Mouse (Mus musculus) limb, embryonic 14.5 days (tissue): ENCODE measurements around the gene Wfs1. TPM values are rescaled to one million over a fixed set of nuclear protein-coding genes. Genes with fewer than 3 reads are reported as not detected.
"Not testable (repeated sequence)": the region's sequence is repeated elsewhere in the genome, so short reads cannot be mapped to it uniquely, and the experiment has no call there.

Experiments
- ATAC-seq: fragments of 200-750 bp; cut with Nextera tagmentation; 2 replicates; pipeline ENCODE4 v1.8.0; 2017; ENCODE audit warnings: low read depth, moderate number of reproducible peaks, moderate TSS enrichment; ENCODE audit not compliant: low FRiP score
- DNase-seq: peaks from one replicate; pipeline ENCODE4 v3.0.0-alpha.2; 2015; ENCODE audit warnings: low spot score
- H3K27ac ChIP-seq: fragments of 300-500 bp; sonication (generic); replicated peaks from 2 replicates; pipeline ENCODE4 v1.5.1; 2014; ENCODE audit warnings: low read depth, mild to moderate bottlenecking, low read length, moderate library complexity, mixed read lengths
- H3K27me3 ChIP-seq: fragments of 300-500 bp; sonication (generic); 2 replicates; pipeline ENCODE4 v1.6.1; 2014; ENCODE audit warnings: low read length, mixed read lengths; ENCODE audit not compliant: control insufficient read depth, insufficient read depth
- H3K36me3 ChIP-seq: fragments of 300-500 bp; sonication (generic); 2 replicates; pipeline ENCODE4 v1.6.1; 2014; ENCODE audit warnings: mild to moderate bottlenecking, low read length, moderate library complexity, mixed read lengths; ENCODE audit not compliant: control insufficient read depth, insufficient read depth
- H3K4me1 ChIP-seq: fragments of 300-500 bp; sonication (generic); 2 replicates; pipeline ENCODE4 v1.6.1; 2014; ENCODE audit warnings: antibody characterized with exemption, low read length, mixed read lengths; ENCODE audit not compliant: control insufficient read depth, insufficient read depth
- H3K4me2 ChIP-seq: fragments of 300-500 bp; sonication (generic); replicated peaks from 2 replicates; pipeline ENCODE4 v1.6.1; 2014; ENCODE audit warnings: low read depth, mild to moderate bottlenecking, low read length, moderate library complexity; ENCODE audit not compliant: severe bottlenecking
- H3K4me3 ChIP-seq: fragments of 300-500 bp; sonication (generic); replicated peaks from 2 replicates; pipeline ENCODE4 v1.5.1; 2014; ENCODE audit warnings: low read length
- H3K9ac ChIP-seq: fragments of 300-500 bp; sonication (generic); 2 replicates; pipeline ENCODE4 v1.6.1; 2014; ENCODE audit warnings: mild to moderate bottlenecking, low read depth, low read length, moderate library complexity; ENCODE audit not compliant: severe bottlenecking
- H3K9me3 ChIP-seq: fragments of 300-500 bp; sonication (generic); 2 replicates; pipeline ENCODE4 v1.6.1; 2016; ENCODE audit warnings: low read length; ENCODE audit not compliant: control insufficient read depth
- POLR2A ChIP-seq: fragments of 200-500 bp; IDR thresholded peaks from 2 replicates; pipeline ENCODE4 v1.8.0; 2012; ENCODE audit warnings: inconsistent platforms, mild to moderate bottlenecking, moderate library complexity, borderline replicate concordance; ENCODE audit not compliant: insufficient read depth, insufficient read length; ENCODE audit errors: extremely low read depth
- WGBS: fragments of 180-500 bp; shearing (Covaris S2); extraction: QIAGEN DNeasy Blood & Tissue Kit; methylation state at CpG from one replicate; pipeline ENCODE4 v1.1.7; 2014; 5-methylcytosine and 5-hydroxymethylcytosine counted together
- polyA plus RNA-seq, 2 experiments: library from polyadenylated mRNA; depleted of rRNA in 1 of 2; stranded (reverse) in 1 of 2; unstranded in 1 of 2; fragments of >200 nt; fragmentation: Nextera tagmentation in 1 of 2; extraction: Ambion mirVana in 1 of 2; gene quantifications; 2 replicates each; pipeline versions ENCODE4 v1.2.1 to v1.2.3; 2012 to 2014

Gene Wfs1
- polyA plus RNA-seq, 2 experiments: 11.2 to 12.8 TPM

DNA sequence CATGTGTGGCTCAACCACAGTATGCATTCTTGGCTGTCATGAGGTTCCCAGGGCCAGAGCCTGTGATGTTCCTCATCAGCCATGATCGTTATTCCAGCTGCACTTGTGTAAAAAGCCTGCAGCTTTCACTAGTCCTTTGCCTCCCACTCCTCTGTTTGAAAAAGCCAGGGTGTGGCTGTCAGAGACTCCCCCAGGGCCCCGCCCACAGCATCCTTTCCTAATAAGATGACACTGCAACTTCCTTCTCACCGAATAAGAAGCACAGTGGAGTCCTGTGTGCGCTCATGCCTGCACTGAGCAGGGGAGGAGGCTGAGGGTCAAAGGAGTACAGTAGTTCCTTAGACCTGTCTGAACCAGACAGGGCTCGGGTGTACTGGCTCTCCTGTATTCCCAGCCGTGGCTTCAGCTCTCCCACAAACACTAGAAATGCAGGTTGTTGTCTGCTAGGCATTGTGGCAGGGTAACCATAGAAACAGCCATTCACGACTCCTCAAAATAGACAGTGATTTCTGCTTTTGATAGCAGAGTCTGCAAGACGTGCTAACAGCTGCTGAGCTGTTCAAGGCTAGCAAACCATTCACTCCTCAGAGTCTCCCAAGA is 43.8 kb downstream of the Wfs1 start:
- no peaks in the 10 kb centered on the region for H3K36me3 ChIP-seq
- no peak for TF ChIP-seq POLR2A
- H3K4me3 ChIP-seq: no peak overlapping the region
- WGBS: 48% methylated on average over 8 of the region's 8 CpGs
- H3K9ac ChIP-seq: no peak overlapping the region
- no peaks in the 10 kb centered on the region for H3K27me3 ChIP-seq
- no peaks in the 10 kb centered on the region for H3K9me3 ChIP-seq
- no peak for ATAC-seq
- no peaks in the 10 kb centered on the region for H3K4me1 ChIP-seq
- H3K27ac ChIP-seq: no peak overlapping the region
- DNase-seq: no peak
- no peak overlapping the region for H3K4me2 ChIP-seq

DNA sequence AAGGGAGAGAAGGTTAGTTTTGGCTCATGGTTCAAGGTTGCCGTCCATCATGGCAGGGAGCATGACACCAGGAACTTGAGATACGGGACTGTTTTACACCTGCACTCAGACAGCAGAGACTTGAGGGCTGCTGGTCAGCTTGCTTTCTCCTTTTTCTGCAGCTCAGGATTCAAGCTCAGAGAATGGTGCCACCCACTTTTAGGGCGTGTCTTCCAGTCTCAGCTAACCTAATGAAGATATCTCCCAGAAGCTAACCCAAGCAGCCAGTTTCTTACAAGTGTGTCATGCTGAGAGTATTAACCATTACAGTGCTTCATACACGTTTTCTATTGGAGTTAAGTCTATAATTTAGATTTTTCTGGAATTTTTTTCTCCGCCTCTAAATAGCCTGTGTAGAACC is 44.5 kb downstream of the Wfs1 start:
- no peak overlapping the region for H3K4me3 ChIP-seq
- DNase-seq: no peak
- WGBS: 50% methylated on average over 5 of the region's 5 CpGs

DNA sequence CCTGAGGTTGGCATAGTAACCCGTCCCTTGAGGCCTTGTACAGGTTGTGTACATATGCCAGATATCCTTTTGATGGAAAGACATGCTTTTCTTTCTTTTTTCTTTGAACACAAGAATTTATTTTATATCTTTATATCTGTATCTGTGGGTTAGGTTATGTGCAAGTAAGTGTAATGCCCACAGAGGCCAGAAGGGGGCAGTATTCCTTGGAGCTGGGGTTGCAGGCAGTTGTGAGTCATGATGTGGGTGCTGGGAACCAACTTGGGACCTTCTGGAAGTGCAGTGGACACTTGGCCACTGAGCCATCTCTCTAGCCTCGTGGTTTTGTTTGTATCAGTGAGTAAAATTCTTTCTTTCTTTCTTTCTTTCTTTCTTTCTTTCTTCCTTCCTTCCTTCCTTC is 46.6 kb downstream of the Wfs1 start:
- Histone ChIP-seq H3K9ac (no peak overlapping the region), H3K4me1 (no peaks in the 10 kb centered on the region), H3K27me3 (no peaks in the 10 kb centered on the region), H3K27ac (no peak overlapping the region), H3K4me3 (no peak overlapping the region), H3K4me2 (no peak overlapping the region), H3K36me3 (no peaks in the 10 kb centered on the region), H3K9me3 (no peaks in the 10 kb centered on the region)
- no peak for DNase-seq
- no peak for ATAC-seq
- WGBS: 88% methylated on average over 2 of the region's 2 CpGs
- TF ChIP-seq POLR2A: no peak

More for the DNA sequence above, 44.5 kb downstream of the Wfs1 start:
- no peak for TF ChIP-seq POLR2A
- no peak overlapping the region for H3K9ac ChIP-seq
- no peak overlapping the region for H3K4me2 ChIP-seq
- no peaks in the 10 kb centered on the region for H3K27me3 ChIP-seq
- H3K9me3 ChIP-seq: no peaks in the 10 kb centered on the region
- ATAC-seq: no peak
- no peak overlapping the region for H3K27ac ChIP-seq
- no peaks in the 10 kb centered on the region for H3K4me1 ChIP-seq
- no peaks in the 10 kb centered on the region for H3K36me3 ChIP-seq

DNA sequence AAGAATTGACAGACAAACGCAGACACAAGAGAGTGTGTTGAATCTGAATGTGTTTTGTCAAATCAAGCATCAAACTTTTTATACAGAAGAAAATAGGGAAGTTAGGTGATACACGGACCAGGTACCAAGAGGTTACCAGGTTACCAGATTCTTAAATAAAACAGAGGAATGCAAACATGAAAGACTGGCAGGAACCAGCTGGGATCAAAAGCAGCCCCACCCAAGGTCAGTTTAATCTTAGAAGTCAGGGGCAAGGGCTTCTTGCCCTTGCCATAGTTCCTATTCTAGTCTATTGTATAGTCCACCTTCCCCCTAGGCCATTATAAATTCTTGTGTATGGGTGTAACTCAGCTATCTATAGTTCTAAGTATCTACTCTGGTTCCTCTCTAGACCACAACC is 50.0 kb downstream of the Wfs1 start:
- not testable (repeated sequence) for H3K4me1 ChIP-seq, H3K27ac ChIP-seq, ATAC-seq, H3K36me3 ChIP-seq, H3K4me3 ChIP-seq, H3K9me3 ChIP-seq, H3K27me3 ChIP-seq, H3K9ac ChIP-seq, H3K4me2 ChIP-seq, DNase-seq
- WGBS: 71% methylated on average over 2 of the region's 2 CpGs

DNA sequence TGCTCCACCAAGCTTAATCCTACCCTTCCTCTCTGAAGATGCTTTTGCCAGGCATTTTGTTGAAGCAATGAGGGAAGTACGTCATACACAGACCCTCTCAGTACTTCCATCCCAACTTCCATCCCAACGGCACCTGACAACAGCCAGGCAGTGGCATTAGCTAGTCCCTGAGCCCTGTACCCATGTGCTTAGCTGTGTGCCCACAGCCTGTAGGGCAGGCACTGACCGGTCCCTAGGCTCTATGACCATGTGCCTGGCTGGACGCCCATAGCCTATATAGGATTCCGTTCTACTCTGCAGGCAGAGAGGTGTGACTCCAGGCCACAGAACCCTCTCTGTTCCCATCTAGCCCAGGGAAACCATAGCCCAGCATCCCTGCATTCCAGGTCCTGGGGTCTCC is 51.0 kb downstream of the Wfs1 start:
- no peaks in the 10 kb centered on the region for H3K36me3 ChIP-seq
- H3K27me3 ChIP-seq: no peaks in the 10 kb centered on the region
- H3K9ac ChIP-seq: no peak overlapping the region
- no peak for DNase-seq
- 90% methylated on average over 5 of the region's 5 CpGs for WGBS
- ATAC-seq: no peak
- no peak overlapping the region for H3K4me3 ChIP-seq
- no peaks in the 10 kb centered on the region for H3K9me3 ChIP-seq
- H3K4me1 ChIP-seq: no peaks in the 10 kb centered on the region
- H3K4me2 ChIP-seq: no peak overlapping the region
- H3K27ac ChIP-seq: no peak overlapping the region
- TF ChIP-seq POLR2A: no peak

DNA sequence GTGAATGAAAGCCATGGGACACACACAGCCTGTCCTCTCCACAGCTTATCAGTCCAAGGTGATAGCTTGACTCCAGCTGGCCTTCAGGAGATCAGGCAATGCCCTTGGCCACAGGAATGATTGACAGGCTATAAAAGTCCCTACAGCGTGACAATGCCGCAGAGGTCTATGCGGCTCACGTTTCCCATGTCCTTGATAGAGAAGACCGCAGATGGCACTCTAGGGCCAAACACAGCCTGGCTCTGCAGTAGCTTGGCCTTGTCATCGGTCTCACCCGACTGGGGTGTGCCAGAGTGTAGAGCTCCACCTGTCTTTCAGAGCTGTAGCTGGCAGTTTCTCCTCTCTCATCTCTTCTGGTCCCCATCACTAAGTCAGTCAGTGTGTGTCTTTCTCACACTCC is 52.5 kb downstream of the Wfs1 start:
- 65% methylated on average over 7 of the region's 7 CpGs for WGBS
- Histone ChIP-seq H3K27ac (no peak overlapping the region), H3K36me3 (no peaks in the 10 kb centered on the region), H3K4me1 (no peaks in the 10 kb centered on the region), H3K27me3 (no peaks in the 10 kb centered on the region), H3K4me2 (no peak overlapping the region), H3K9ac (no peak overlapping the region), H3K9me3 (no peaks in the 10 kb centered on the region), H3K4me3 (no peak overlapping the region)
- DNase-seq: no peak
- ATAC-seq: no peak
- no peak for TF ChIP-seq POLR2A
